Comparison of ENCODE assay signal across 8 mouse cellular contexts in genomic region chr15:98987077-98987630, GRCm38 (mm10). TPM values are rescaled to one million over a fixed set of nuclear protein-coding genes. Genes with fewer than 3 reads are reported as not detected.
DNase-seq lines count a peak whose midpoint lies in the region; ATAC-seq lines count a peak whose summit lies in the region.

No protein-coding gene starts in this region.

- DNase-seq in cerebellum, adult 9-11 months = peak; percentile 16
- peak; percentile 95 for DNase-seq in midbrain, embryonic 11.5 days (ENCODE audit: low spot score, missing footprints)
- DNase-seq in layer of hippocampus, postnatal 10 days (ENCODE audit: low spot score in 2 of 2) = no peak
- no peak for DNase-seq in urinary bladder, postnatal 10 days (ENCODE audit: low spot score)
- DNase-seq in spleen, adult 18-20 months = no peak

- peak overlapping the region; percentile 91 for H3K27ac ChIP-seq in brown adipose tissue, adult 24 weeks (replicated peaks; ENCODE audit: low read depth, low read length)
- peak overlapping the region; percentile 96 for H3K27ac ChIP-seq in heart, embryonic 16.5 days (ENCODE audit: low read length)
- H3K27ac ChIP-seq in midbrain, embryonic 11.5 days (ENCODE audit: low read depth, low read length) = peak overlapping the region; percentile 98

- H3K36me3 ChIP-seq in heart, embryonic 16.5 days (ENCODE audit: control insufficient read depth, insufficient read depth) = no peaks in the 10 kb centered on the region
- H3K36me3 ChIP-seq in midbrain, embryonic 11.5 days (ENCODE audit: control insufficient read depth, insufficient read depth, low read length) = no peaks in the 10 kb centered on the region; the same call in 1 of the 2 replicates

- no peaks in the 10 kb centered on the region for H3K9me3 ChIP-seq in heart, embryonic 16.5 days (replicated peaks; ENCODE audit: control insufficient read depth, low read length)
- H3K9me3 ChIP-seq in midbrain, embryonic 11.5 days (ENCODE audit: control insufficient read depth, low read length) = no peaks in the 10 kb centered on the region

- H3K27me3 ChIP-seq in heart, embryonic 16.5 days (ENCODE audit: control insufficient read depth, insufficient read depth, low read length) = no peaks in the 10 kb centered on the region
- no peaks in the 10 kb centered on the region for H3K27me3 ChIP-seq in midbrain, embryonic 11.5 days (ENCODE audit: control insufficient read depth, insufficient read depth, low read length)

- WGBS in heart, embryonic 16.5 days = 24% methylated on average over 7 of the region's 7 CpGs
- 3% methylated on average over 7 of the region's 7 CpGs for WGBS in midbrain, embryonic 11.5 days

- peak overlapping the region; percentile 27 for H3K4me2 ChIP-seq in heart, embryonic 16.5 days (ENCODE audit: low read depth, low read length)
- peak overlapping the region; percentile 76 for H3K4me2 ChIP-seq in midbrain, embryonic 11.5 days

- no peak overlapping the region for H3K4me3 ChIP-seq in brown adipose tissue, adult 24 weeks (ENCODE audit: insufficient read depth, low read depth, low read length)
- H3K4me3 ChIP-seq in heart, embryonic 16.5 days (ENCODE audit: low read length) = no peak overlapping the region
- peak overlapping the region; percentile 48 for H3K4me3 ChIP-seq in midbrain, embryonic 11.5 days (ENCODE audit: low read depth, low read length)

- ATAC-seq in cerebellum, adult (ENCODE audit: insufficient number of reproducible peaks, low FRiP score, low TSS enrichment) = no peak
- 0 out of 2 replicates have a peak, but pooled peaks have one; percentile 29 for ATAC-seq in heart, embryonic 16.5 days (replicated peaks; ENCODE audit: extremely low read depth, insufficient read depth, low FRiP score)
- peak; percentile 47 for ATAC-seq in midbrain, embryonic 11.5 days (ENCODE audit: low FRiP score)

- peak overlapping the region; percentile 57 for H3K9ac ChIP-seq in heart, embryonic 16.5 days (ENCODE audit: low read length)
- H3K9ac ChIP-seq in midbrain, embryonic 11.5 days (ENCODE audit: low read length) = peak overlapping the region; percentile 48

- H3K4me1 ChIP-seq in brown adipose tissue, adult 24 weeks (ENCODE audit: control insufficient read depth, insufficient read depth, insufficient read length, low read length) = peaks cover 20% of the 10 kb centered on the region
- peaks cover 46% of the 10 kb centered on the region for H3K4me1 ChIP-seq in heart, embryonic 16.5 days (ENCODE audit: control insufficient read depth, insufficient read depth, low read length)
- peaks cover 80% of the 10 kb centered on the region for H3K4me1 ChIP-seq in midbrain, embryonic 11.5 days (ENCODE audit: control insufficient read depth, insufficient read depth, low read length)

RNA-seq across cellular contexts. Expression of gene Tuba1a, which starts 33.7 kb away (rescaled TPM):
- 125 and 132 TPM in 2 replicates for polyA plus RNA-seq in brown adipose tissue, adult 24 weeks (2012; ENCODE audit: insufficient read depth, insufficient read length, missing spikeins)
- 727 and 789 TPM in 2 replicates for polyA plus RNA-seq in heart, embryonic 16.5 days (2015; fragmentation: Nextera tagmentation; extraction: Ambion mirVana)
- polyA plus RNA-seq in midbrain, embryonic 11.5 days (2014; fragmentation: Nextera tagmentation; extraction: Ambion mirVana) = 7,669 and 8,043 TPM in 2 replicates
- total RNA-seq in layer of hippocampus, postnatal 10 days (2021) = 1,000 to 10,000 TPM; 3,808 to 4,015 TPM

RNA-seq across cellular contexts. Expression of gene Gm49450, which starts 33.8 kb away (rescaled TPM):
- polyA plus RNA-seq in brown adipose tissue, adult 24 weeks (2012; ENCODE audit: insufficient read depth, insufficient read length, missing spikeins) = not detected in 2 replicates
- polyA plus RNA-seq in heart, embryonic 16.5 days (2015; fragmentation: Nextera tagmentation; extraction: Ambion mirVana) = not detected in 2 replicates
- polyA plus RNA-seq in midbrain, embryonic 11.5 days (2014; fragmentation: Nextera tagmentation; extraction: Ambion mirVana) = not detected in 2 replicates
- not detected for total RNA-seq in layer of hippocampus, postnatal 10 days (2021)

RNA-seq across cellular contexts. Expression of gene Tuba1c, which starts 42.5 kb away (rescaled TPM):
- polyA plus RNA-seq in brown adipose tissue, adult 24 weeks (2012; ENCODE audit: insufficient read depth, insufficient read length, missing spikeins) = 10.3 and 28.1 TPM in 2 replicates
- 130 and 149 TPM in 2 replicates for polyA plus RNA-seq in heart, embryonic 16.5 days (2015; fragmentation: Nextera tagmentation; extraction: Ambion mirVana)
- polyA plus RNA-seq in midbrain, embryonic 11.5 days (2014; fragmentation: Nextera tagmentation; extraction: Ambion mirVana) = 102 and 106 TPM in 2 replicates
- total RNA-seq in layer of hippocampus, postnatal 10 days (2021) = 100 to 1,000 TPM; 234 TPM

RNA-seq across cellular contexts. Expression of gene Tuba1b, which starts 52.8 kb away (rescaled TPM):
- 520 and 550 TPM in 2 replicates for polyA plus RNA-seq in brown adipose tissue, adult 24 weeks (2012; ENCODE audit: insufficient read depth, insufficient read length, missing spikeins)
- 1,504 and 1,594 TPM in 2 replicates for polyA plus RNA-seq in heart, embryonic 16.5 days (2015; fragmentation: Nextera tagmentation; extraction: Ambion mirVana)
- polyA plus RNA-seq in midbrain, embryonic 11.5 days (2014; fragmentation: Nextera tagmentation; extraction: Ambion mirVana) = 2,214 and 2,255 TPM in 2 replicates
- total RNA-seq in layer of hippocampus, postnatal 10 days (2021) = 100 to 1,000 TPM; 931 to 937 TPM

Comparison
In these comparisons a context has a peak if more than half of its experiments do, and no peak if none do; other contexts are left out.
1. DNase-seq: peak in cerebellum, adult 9-11 months (single experiment) and midbrain, embryonic 11.5 days (single experiment); none in layer of hippocampus, postnatal 10 days (0 of 2), urinary bladder, postnatal 10 days (single experiment) and spleen, adult 18-20 months (0 of 2).
2. Peak in every context shown above with its lines, with median percentiles within 50 percentile points of each other: H3K27ac ChIP-seq.